11 mouse cellular contexts compared by ENCODE assay signal in the genomic region with DNA sequence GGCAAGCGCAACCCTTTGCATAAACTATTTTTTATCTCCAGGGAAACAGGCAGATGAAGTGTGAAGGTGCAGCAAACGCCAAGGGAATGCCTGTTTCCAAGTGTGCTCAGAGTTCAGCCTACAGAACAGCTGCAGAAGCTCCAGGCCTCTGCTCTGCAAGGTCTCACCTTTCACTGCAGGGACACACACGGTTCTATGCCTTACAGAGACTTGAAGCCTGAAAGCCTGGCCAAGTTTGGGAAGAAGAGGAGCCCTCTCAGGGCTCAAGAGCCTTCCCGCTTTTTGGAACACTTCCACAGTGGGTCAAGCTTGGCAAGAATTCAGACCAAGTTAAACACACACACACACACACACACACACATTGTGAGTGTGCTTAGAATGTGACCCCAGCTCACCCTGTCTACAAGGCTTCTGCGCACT. TPM values are rescaled to one million over a fixed set of nuclear protein-coding genes. Genes with fewer than 3 reads are reported as not detected.
DNase-seq lines count a peak whose midpoint lies in the region; ATAC-seq and TF ChIP-seq lines count a peak whose summit lies in the region.
"Had no signal": no experiment of that assay in that cellular context is flagged by ENCODE, and none has a peak within 500 bp of the region (broad histone marks: within the 10 kb centered on the region; RNA-seq: fewer than 3 reads in every experiment).

No protein-coding gene starts in this region.

- H3K4me3 ChIP-seq in kidney, adult 2 months (ENCODE audit: insufficient read depth, low read depth, low read length): no peak overlapping the region
- H3K4me3 ChIP-seq: layer of hippocampus, adult 2 months had no signal

- no peaks in the 10 kb centered on the region for H3K36me3 ChIP-seq in kidney, adult 2 months (ENCODE audit: control insufficient read depth, insufficient read depth, low read length)

- DNase-seq in embryo, embryonic 10 days (ENCODE audit: low spot score): peak; percentile 48
- DNase-seq in embryo, embryonic 10.5 days (ENCODE audit: low spot score): no peak
- peak; percentile 95 for DNase-seq in adipocyte (ENCODE audit: low spot score)
- peak; percentile 60 for DNase-seq in kidney, adult 2 months
- peak; percentile 73 for DNase-seq in lung, postnatal 36 days
- DNase-seq in thymus, postnatal 36 days: no peak
- DNase-seq in spleen, postnatal 14 days (ENCODE audit: low spot score in 2 of 2): no peak
- DNase-seq: B cell, adult 2 months had no signal

- WGBS in kidney, adult 2 months: 25% methylated on average over 5 of the region's 5 CpGs

- no peak for ATAC-seq in megakaryocyte, adult 5-6 weeks (ENCODE audit: poor library complexity, severe bottlenecking)

- 0 out of 2 replicates have a peak overlapping the region, but pooled peaks have one; percentile 1 for H3K27ac ChIP-seq in kidney, adult 2 months (ENCODE audit: insufficient read depth, low read depth, low read length)
- H3K27ac ChIP-seq: layer of hippocampus, adult 2 months; liver, embryonic 14.5 days had no signal

- H3K4me1 ChIP-seq in kidney, adult 2 months (ENCODE audit: control insufficient read depth, insufficient read depth, low read length): peaks cover 35% of the 10 kb centered on the region

- TF ChIP-seq CTCF in kidney, adult 2 months (conservative IDR thresholded peaks at IDR 0.05; ENCODE audit: insufficient read depth, insufficient read length, low read depth, low read length): no peak

- H3K27me3 ChIP-seq in kidney, adult 2 months (replicated peaks; ENCODE audit: control insufficient read depth, insufficient read depth, low read length): no peaks in the 10 kb centered on the region

- TF ChIP-seq POLR2A in kidney, adult 2 months (IDR thresholded peaks at IDR 0.05; ENCODE audit: low read depth, low read length): no peak

RNA-seq across cellular contexts. Expression of a gene that starts 2.4 kb away (rescaled TPM):
- 2.8 TPM in 2 replicates for polyA plus RNA-seq in kidney, adult 2 months (2012; rRNA removed)
- 0.27 TPM in 1 of 2 replicates, not detected in the other for total RNA-seq in megakaryocyte, adult 5-6 weeks (2015)
- total RNA-seq in megakaryocyte, adult 5-6 weeks (2017): 0.28 TPM in 1 of 2 replicates, not detected in the other
- total RNA-seq: layer of hippocampus, adult 2 months had no signal

RNA-seq across cellular contexts. Expression of a gene that starts 11.9 kb away (rescaled TPM):
- polyA plus RNA-seq in kidney, adult 2 months (2012; rRNA removed): 0.19 and 0.22 TPM in 2 replicates
- total RNA-seq in megakaryocyte, adult 5-6 weeks (2015): not detected in 2 replicates
- total RNA-seq in megakaryocyte, adult 5-6 weeks (2017): not detected in 2 replicates
- total RNA-seq: layer of hippocampus, adult 2 months had no signal

RNA-seq across cellular contexts. Expression of a gene that starts 15.2 kb away (rescaled TPM):
- 6.9 and 8.1 TPM in 2 replicates for polyA plus RNA-seq in kidney, adult 2 months (2012; rRNA removed)
- 0.09 and 0.13 TPM in 2 replicates for total RNA-seq in megakaryocyte, adult 5-6 weeks (2015)
- total RNA-seq in megakaryocyte, adult 5-6 weeks (2017): 0.18 TPM in 1 of 2 replicates, not detected in the other
- total RNA-seq: layer of hippocampus, adult 2 months had no signal

RNA-seq across cellular contexts. Expression of a gene that starts 19.3 kb away (rescaled TPM):
- polyA plus RNA-seq in kidney, adult 2 months (2012; rRNA removed): 2.4 and 3.4 TPM in 2 replicates
- total RNA-seq in megakaryocyte, adult 5-6 weeks (2015): not detected in 2 replicates
- total RNA-seq in megakaryocyte, adult 5-6 weeks (2017): not detected in 2 replicates
- total RNA-seq: layer of hippocampus, adult 2 months had no signal
- polyA plus RNA-seq: liver, embryonic 14.5 days had no signal

RNA-seq across cellular contexts. Expression of a gene that starts 24.0 kb away (rescaled TPM):
- 7.4 and 7.6 TPM in 2 replicates for polyA plus RNA-seq in kidney, adult 2 months (2012; rRNA removed)
- total RNA-seq in megakaryocyte, adult 5-6 weeks (2015): 0.93 TPM in 1 of 2 replicates, not detected in the other
- not detected in 2 replicates for total RNA-seq in megakaryocyte, adult 5-6 weeks (2017)
- total RNA-seq: layer of hippocampus, adult 2 months had no signal

Comparison
In these comparisons a context has a peak if more than half of its experiments do, and no peak if none do; other contexts are left out.
1. DNase-seq: peak in embryo, embryonic 10 days (single experiment), adipocyte (single experiment), kidney, adult 2 months (single experiment) and lung, postnatal 36 days (single experiment); none in embryo, embryonic 10.5 days (single experiment), thymus, postnatal 36 days (0 of 2) and spleen, postnatal 14 days (0 of 2).